Mouse (Mus musculus) heart, embryonic 15.5 days (tissue): ENCODE data around the gene Pou2f2. TPM values are rescaled to one million over a fixed set of nuclear protein-coding genes. Genes with fewer than 3 reads are reported as not detected.
"Not testable (repeated sequence)": the region's sequence is repeated elsewhere in the genome, so short reads cannot be mapped to it uniquely, and the experiment has no call there.

Experiments
- ATAC-seq: fragments of 200-750 bp; cut with Nextera tagmentation; replicated peaks from 2 replicates; pipeline ENCODE4 v1.8.0; 2017; ENCODE audit warnings: low read depth, moderate TSS enrichment; ENCODE audit not compliant: insufficient number of reproducible peaks, insufficient read depth, low FRiP score
- H3K27ac ChIP-seq: fragments of 300-500 bp; sonication (generic); 2 replicates; pipeline ENCODE4 v1.5.1; 2015; ENCODE audit warnings: mild to moderate bottlenecking, inconsistent platforms
- H3K27me3 ChIP-seq: fragments of 300-500 bp; sonication (generic); 2 replicates; pipeline ENCODE4 v1.6.1; 2015; ENCODE audit warnings: inconsistent platforms
- H3K36me3 ChIP-seq: fragments of 300-500 bp; sonication (generic); 2 replicates; pipeline ENCODE4 v1.6.1; 2015; ENCODE audit warnings: mild to moderate bottlenecking, inconsistent platforms
- H3K4me1 ChIP-seq: fragments of 300-500 bp; sonication (generic); replicated peaks from 2 replicates; pipeline ENCODE4 v1.6.1; 2015; ENCODE audit warnings: inconsistent platforms
- H3K4me2 ChIP-seq: fragments of 300-500 bp; sonication (generic); 2 replicates; pipeline ENCODE4 v1.6.1; 2015; ENCODE audit warnings: inconsistent platforms, mild to moderate bottlenecking, moderate library complexity
- H3K4me3 ChIP-seq: fragments of 300-500 bp; sonication (generic); 2 replicates; pipeline ENCODE4 v1.5.1; 2015; ENCODE audit warnings: mild to moderate bottlenecking, inconsistent platforms
- H3K9ac ChIP-seq: fragments of 300-500 bp; sonication (generic); 2 replicates; pipeline ENCODE4 v1.6.1; 2015; ENCODE audit warnings: mild to moderate bottlenecking, inconsistent platforms
- H3K9me3 ChIP-seq: fragments of 300-500 bp; sonication (generic); replicated peaks from 2 replicates; pipeline ENCODE4 v1.6.1; 2016; ENCODE audit warnings: inconsistent platforms
- WGBS: fragments of 180-500 bp; shearing (Covaris S2); methylation state at CpG from one replicate; pipeline ENCODE4 v1.1.7; 2015; ENCODE audit warnings: mixed read lengths; 5-methylcytosine and 5-hydroxymethylcytosine counted together
- microRNA-seq: library from miRNA; unstranded; fragments of <30 nt; microRNA quantifications from one replicate; pipeline ENCODE4, GENCODE M21; 2016
- polyA plus RNA-seq: library from polyadenylated mRNA; unstranded; fragments of >200 nt; fragmentation: Nextera tagmentation; extraction: Ambion mirVana; gene quantifications from 2 replicates; pipeline ENCODE4 v1.2.1, GENCODE M21; 2015

Gene Pou2f2
- polyA plus RNA-seq, 1 experiment from 2014 or later = 0.49 TPM

DNA sequence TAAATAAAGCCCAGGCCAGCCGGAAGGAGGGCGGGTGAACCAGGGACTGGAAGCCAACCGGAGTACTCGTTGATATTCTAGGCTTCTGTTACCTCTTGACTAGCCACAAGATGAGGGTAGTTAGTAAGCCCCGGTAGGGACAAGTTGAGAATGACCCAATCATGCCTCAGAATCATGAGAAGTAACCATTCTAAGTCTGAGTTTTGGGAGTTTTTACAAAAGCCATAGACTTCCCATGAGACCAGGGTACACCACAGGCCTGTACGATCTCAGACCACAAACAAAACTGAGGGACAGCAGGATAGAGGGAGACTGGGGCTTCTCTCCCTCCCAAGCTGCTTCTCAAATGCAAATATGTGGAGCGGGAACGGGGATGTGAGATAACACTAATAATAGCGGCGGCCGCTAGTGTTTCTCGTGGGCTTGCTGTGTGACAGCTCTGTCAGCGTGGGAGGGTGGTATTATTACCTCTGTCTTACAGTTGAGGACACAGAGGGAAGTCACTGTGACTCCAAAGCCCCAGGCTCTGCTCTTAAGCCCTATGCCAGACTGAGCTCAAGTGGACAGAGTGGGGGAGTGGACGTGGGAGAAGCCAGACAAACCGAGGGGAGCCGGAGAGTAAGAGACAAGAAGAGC, 130.1 kb downstream of the Pou2f2 start:
- H3K27ac ChIP-seq = no peak overlapping the region
- no peaks in the 10 kb centered on the region for H3K27me3 ChIP-seq
- no peaks in the 10 kb centered on the region for H3K9me3 ChIP-seq
- H3K4me1 ChIP-seq = peaks cover 8% of the 10 kb centered on the region; the same call in 1 of the 2 replicates
- ATAC-seq = no peak
- no peak overlapping the region for H3K4me3 ChIP-seq
- H3K36me3 ChIP-seq = peaks cover 12% of the 10 kb centered on the region; the same call in 1 of the 2 replicates
- no peak overlapping the region for H3K9ac ChIP-seq
- WGBS = 63% methylated on average over 16 of the region's 16 CpGs
- H3K4me2 ChIP-seq = no peak overlapping the region

DNA sequence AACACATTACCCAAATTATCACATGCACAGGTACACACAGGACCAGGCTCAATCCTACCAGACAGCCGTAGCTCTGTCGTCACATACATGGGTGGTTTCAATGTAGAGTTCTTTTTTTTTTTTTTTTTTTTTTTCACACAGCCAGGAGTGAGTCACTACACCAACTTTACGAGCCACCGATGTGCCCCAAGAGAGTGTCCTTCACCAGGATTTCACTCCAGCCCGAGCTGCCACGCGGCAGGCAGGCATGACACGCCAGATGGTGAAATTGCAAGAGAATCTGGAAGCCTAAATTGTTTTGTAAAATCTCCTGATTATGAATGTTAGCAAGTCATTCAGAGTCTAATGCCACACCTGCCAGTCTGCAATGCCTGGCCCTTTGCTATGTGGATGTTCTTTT, 132.2 kb downstream of the Pou2f2 start:
- no peak for ATAC-seq
- Histone ChIP-seq H3K9ac (no peak overlapping the region), H3K27me3 (no peaks in the 10 kb centered on the region), H3K4me2 (no peak overlapping the region), H3K27ac (no peak overlapping the region), H3K4me1 (peaks cover 8% of the 10 kb centered on the region; the same call in 1 of the 2 replicates), H3K9me3 (no peaks in the 10 kb centered on the region), H3K36me3 (peaks cover 14% of the 10 kb centered on the region; the same call in 1 of the 2 replicates), H3K4me3 (no peak overlapping the region)
- 78% methylated on average over 8 of the region's 8 CpGs for WGBS

DNA sequence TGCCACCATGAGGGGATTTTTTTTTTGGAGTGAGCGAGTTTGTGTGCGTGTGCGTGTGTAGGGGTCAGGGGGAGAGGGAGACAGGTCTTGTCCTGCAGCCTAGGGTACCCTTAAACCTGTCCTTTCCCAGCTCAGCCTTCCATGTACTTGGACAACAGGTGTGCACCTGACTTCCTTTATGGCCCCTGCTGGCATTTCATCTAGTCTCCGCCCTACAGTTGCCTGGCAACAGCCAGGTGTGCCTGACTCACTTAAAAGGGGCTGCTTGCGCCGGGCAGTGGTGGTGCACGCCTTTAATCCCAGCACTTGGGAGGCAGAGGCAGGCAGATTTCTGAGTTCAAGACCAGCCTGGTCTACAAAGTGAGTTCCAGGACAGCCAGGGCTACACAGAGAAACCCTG, 134.9 kb downstream of the Pou2f2 start:
- not testable (repeated sequence) for ATAC-seq
- 94% methylated on average over 7 of the region's 7 CpGs for WGBS
- peaks cover 14% of the 10 kb centered on the region; the same call in 1 of the 2 replicates for H3K36me3 ChIP-seq

DNA sequence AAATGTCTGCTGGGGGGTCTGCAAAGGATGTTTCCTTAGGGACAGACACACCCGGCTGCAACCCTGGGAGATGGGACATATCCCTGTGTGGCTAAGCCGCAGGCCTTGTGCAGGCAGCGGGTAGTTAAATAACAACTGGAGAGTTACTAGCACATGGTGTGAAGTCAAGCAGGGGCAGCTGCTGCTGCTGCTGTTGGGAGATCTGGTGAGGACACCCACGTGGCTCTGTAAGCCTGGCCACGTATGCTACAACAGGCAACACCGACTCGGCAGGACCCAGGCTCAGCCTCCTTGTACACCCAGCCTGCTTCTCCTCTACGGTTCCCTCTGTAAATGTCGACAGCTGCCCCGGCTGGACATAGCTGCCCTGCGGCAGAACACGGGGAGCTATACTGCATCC, 137.6 kb downstream of the Pou2f2 start:
- Histone ChIP-seq H3K4me2 (no peak overlapping the region), H3K9me3 (no peaks in the 10 kb centered on the region), H3K27me3 (no peaks in the 10 kb centered on the region), H3K4me3 (no peak overlapping the region), H3K27ac (no peak overlapping the region), H3K9ac (no peak overlapping the region), H3K4me1 (0 out of 2 replicates have a peak, but pooled peaks cover 2% of the 10 kb centered on the region), H3K36me3 (peaks cover 15% of the 10 kb centered on the region; the same call in 1 of the 2 replicates)
- ATAC-seq = no peak
- WGBS = 87% methylated on average over 12 of the region's 12 CpGs

More for the DNA sequence above, 134.9 kb downstream of the Pou2f2 start:
- H3K4me1 ChIP-seq, H3K9ac ChIP-seq, H3K4me3 ChIP-seq, H3K27me3 ChIP-seq, H3K9me3 ChIP-seq, H3K27ac ChIP-seq, H3K4me2 ChIP-seq: not testable (repeated sequence)

Small RNA genes lying within 50 kb of the gene (microRNA-seq; reads per million reads assigned to microRNA genes)
- not detected for gene Mir6537
- gene Mir7048 = not detected

Other genes starting within 250 kb of the Pou2f2 start
- not detected in 2 replicates for gene Gm4881, start 235.2 kb downstream of the Pou2f2 start, polyA plus RNA-seq
- gene Rabac1, start 207.0 kb downstream of the Pou2f2 start, polyA plus RNA-seq = 211 and 225 TPM in 2 replicates
- gene Atp1a3, start 173.8 kb downstream of the Pou2f2 start, polyA plus RNA-seq = 0.54 and 1.9 TPM in 2 replicates
- 2.4 and 4.4 TPM in 2 replicates for gene Grik5, start 107.4 kb downstream of the Pou2f2 start, polyA plus RNA-seq
- gene Zfp574, start 107.2 kb downstream of the Pou2f2 start, polyA plus RNA-seq = 15.4 and 23.0 TPM in 2 replicates
- 6.6 and 9.5 TPM in 2 replicates for gene Dedd2, start 40.9 kb upstream of the Pou2f2 start, polyA plus RNA-seq
- 1.7 and 2.9 TPM in 2 replicates for gene Zfp526, start 41.7 kb upstream of the Pou2f2 start, polyA plus RNA-seq
- 6.6 and 9.8 TPM in 2 replicates for gene Gsk3a, start 58.1 kb upstream of the Pou2f2 start, polyA plus RNA-seq
- 12.1 and 13.2 TPM in 2 replicates for gene Erf, start 71.0 kb upstream of the Pou2f2 start, polyA plus RNA-seq
- gene Cic, start 88.0 kb upstream of the Pou2f2 start, polyA plus RNA-seq = 22.9 and 27.4 TPM in 2 replicates
- 103 and 119 TPM in 2 replicates for gene Pafah1b3, start 118.3 kb upstream of the Pou2f2 start, polyA plus RNA-seq
- 0.10 and 0.15 TPM in 2 replicates for gene Prr19, start 121.7 kb upstream of the Pou2f2 start, polyA plus RNA-seq
- gene Tmem145, start 126.4 kb upstream of the Pou2f2 start, polyA plus RNA-seq = 0.05 and 0.27 TPM in 2 replicates
- 6.2 and 9.4 TPM in 2 replicates for gene Megf8, start 137.4 kb upstream of the Pou2f2 start, polyA plus RNA-seq
- 0.22 and 1.1 TPM in 2 replicates for gene Cnfn, start 190.0 kb upstream of the Pou2f2 start, polyA plus RNA-seq
- 5.6 and 7.7 TPM in 2 replicates for gene Lipe, start 219.0 kb upstream of the Pou2f2 start, polyA plus RNA-seq
- gene Cxcl17, start 233.2 kb upstream of the Pou2f2 start, polyA plus RNA-seq = 0.28 and 0.51 TPM in 2 replicates